Mouse (Mus musculus) cerebellum, adult 2 months (tissue): ENCODE data around the gene Suds3.

Source experiments
- CTCF ChIP-seq: fragments of 200-500 bp; IDR thresholded peaks from 2 replicates; pipeline ENCODE4 v1.5.1; 2011; ENCODE audit warnings: low read depth, mild to moderate bottlenecking, control low read depth, low read length, moderate library complexity, borderline replicate concordance; ENCODE audit not compliant: insufficient read depth
- POLR2A ChIP-seq: fragments of 200-500 bp; IDR thresholded peaks from 2 replicates; pipeline ENCODE4 v1.6.1; 2011; ENCODE audit warnings: low read length, control low read depth, borderline replicate concordance; ENCODE audit not compliant: insufficient read depth

GRCm38 (mm10) chr5:117146165-117146564, 30.3 kb upstream of the Suds3 start:
- no peak for TF ChIP-seq CTCF
- TF ChIP-seq POLR2A = no peak
